Mouse (Mus musculus) retina, postnatal 7 days (tissue): Measurements from ENCODE around the gene Llgl1.
A peak's percentile ranks its signal among the peaks of the same experiment; 100 is the strongest.

ENCODE experiments used
- DNase-seq: peaks from one replicate; pipeline ENCODE4 v3.0.0-alpha.2; 2012; ENCODE audit warnings: low read depth, low spot score

Gene Llgl1

DNA sequence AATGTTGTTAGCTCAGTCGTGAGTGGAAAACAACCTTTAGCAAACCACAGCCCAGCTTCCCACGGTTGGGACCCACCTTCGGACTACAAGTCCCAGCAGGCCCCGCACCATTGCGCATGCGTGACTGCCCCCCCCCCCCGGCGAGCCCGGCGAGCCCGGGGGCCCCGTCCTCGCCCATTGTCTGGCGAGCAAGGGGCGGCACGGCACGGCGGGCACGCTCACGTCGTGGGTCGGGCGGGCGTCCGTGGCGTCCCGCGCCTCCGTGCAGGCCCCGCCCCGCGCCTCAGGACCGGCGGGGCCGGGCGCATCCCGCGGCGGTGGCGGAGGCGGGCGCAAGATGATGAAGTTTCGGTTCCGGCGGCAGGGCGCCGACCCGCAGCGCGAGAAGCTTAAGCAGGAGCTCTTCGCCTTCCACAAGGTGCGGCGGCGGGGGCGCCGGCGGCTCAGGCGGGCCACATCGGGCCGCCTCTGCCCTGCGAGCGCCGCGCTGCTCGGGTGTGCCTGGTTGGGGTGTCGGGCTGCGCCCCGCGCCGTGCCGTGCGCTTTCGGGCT lies at the start of gene Llgl1:
TSS of gene Llgl1 (plus strand) at position 200 of the 552 bp plus-strand sequence.
- peak; percentile 85 for DNase-seq

DNA sequence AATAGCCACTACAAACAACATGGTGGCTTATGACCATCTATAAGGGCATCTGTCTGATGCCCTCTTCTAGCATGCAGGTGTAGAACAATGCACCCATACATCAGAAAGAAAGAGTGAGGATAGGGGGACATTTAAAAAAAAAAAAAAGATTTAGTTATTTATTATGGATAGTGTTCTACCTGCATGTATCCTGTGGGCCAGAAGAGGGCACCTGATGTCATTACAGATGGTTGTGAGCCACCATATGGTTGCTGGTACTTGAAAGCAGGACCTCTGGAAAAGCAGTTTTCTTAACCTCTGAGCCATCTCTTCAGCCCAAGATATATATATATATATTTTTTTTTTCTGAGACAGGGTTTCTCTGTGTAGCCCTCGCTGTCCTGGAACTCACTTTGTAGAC lies 3.4 kb upstream of the Llgl1 start:
- no peak for DNase-seq

DNA sequence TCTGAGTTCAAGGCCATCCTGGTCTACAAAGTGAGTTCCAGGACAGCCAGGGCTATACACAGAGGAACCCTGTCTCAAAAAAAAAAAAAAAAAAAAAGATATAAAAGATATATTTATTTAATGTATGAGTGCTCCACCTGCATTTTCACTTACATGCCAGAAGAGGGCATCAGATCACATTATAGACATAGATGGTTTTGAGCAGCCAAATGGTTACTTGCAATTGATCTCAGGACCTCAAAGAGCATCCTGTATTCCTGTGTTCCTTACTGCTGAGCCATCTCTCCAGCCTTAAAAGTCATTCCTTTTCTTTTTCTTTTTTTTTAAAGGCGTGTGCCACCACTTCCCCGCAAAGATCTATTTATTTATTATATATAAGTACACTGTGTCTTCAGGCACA lies 2.0 kb upstream of the Llgl1 start:
- DNase-seq, result no peak

DNA sequence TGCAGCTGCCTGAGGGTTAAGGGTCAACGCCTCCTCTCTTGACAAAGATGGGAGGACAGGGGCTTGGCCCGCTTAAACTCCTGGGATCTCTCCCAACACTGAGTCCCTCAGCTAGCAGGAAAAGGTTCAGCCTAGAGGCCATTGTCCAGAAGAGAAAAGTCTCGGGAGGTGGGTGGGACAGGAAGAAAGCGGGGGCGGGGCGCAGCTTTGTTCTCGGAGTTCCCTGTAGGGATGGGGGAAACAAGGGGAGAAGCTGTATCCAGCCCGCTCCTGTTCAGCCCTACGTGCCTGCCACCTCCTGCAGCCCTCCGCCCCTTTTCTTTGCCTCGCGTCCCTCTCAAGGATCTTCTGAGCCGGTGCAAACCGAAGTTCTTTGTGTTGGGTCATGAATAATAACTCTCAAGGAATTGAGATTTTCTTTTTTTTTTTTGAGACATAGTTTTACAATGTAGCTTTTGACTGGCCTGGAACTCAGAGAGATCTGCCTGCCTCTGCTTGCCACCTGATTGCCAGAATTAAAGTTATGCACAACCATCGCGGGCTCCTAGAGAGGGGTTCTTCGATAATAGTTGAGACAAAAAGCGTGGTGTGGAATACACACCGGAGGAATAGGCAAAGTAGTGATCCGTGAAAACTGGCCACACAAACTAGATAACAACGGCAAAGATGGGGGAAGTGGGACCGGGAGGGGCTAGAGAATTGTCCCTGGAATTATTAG lies 558 bp upstream of the Llgl1 start:
- no peak for DNase-seq

DNA sequence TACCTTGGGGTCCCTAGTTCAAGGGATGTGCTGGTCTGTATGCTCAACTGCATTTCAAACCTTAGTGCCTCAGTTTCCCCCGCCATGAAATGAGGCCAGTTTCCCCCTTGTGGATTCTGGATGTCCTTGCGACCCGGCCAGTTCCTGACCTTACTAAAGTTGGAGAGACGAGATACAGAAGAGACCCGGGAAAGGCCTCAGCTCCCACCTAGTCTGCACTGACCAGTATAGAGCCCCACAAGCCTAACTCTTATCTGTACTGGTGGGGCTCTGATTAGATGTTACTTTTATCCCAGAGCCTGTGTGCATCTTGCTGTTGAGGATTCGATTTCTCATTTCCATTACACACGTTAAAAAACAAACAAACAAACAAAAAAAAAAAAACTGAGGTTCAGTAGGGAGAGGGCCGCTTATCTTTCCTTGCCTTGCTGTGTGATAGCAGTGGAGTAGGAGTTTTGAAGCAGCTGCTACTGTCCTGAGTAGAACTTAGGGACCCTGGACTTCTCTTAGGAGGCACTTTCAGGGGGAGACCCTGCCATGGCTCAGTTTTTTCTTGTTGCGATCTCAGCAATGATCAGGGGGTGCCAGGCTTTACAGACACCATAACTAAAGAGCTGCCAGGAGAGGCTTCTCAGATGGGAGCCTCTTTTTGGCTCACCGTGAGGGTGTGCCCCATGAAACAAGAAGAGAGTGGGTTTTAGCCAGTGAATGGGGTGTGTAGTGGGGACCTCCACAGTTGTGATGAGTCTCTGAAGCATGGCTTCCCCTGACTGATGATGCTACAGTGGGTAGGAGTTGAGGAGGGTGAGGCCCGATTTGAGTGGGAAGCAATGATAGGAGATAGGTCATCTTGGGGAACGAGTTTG lies 1.0 kb downstream of the Llgl1 start:
- no peak for DNase-seq

DNA sequence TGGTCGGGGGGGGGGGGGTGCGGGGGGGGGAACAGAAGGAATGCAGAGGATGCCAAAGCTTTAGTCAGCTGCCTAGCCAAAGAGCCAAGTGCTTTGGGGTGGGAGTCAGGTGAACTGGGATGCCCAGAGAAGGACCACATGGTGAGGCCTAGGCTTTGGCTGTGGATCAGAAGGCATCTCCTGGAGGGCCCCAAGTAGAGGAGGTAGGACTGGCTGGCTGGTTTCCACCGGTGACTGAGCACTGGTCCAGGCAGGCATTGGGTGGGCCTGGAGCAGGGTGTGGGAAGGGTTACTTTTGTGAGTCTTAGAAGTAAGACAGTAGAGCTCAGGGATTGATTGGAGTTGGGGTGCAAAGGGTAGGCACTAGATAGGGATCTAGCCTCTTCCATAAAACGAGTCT lies 2.1 kb downstream of the Llgl1 start:
- DNase-seq, result no peak

DNA sequence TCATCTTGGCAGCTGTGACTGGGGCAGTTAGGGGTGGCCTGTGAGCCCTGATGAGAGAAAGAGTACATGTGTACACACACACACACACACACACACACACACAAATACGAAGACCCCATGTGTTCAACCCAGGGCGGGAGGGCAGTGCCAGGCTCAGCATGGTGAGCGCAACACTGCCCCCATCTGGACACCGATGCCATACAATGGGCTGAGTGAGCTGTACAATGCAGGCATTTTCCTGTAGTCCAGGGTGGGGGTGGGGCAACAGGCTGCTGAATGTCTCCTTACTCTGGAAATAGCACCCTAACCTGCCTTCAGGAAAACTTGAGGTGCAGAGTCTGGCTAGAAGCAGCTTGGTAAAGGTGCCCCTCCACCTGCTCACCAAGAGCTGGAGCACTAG lies 3.6 kb downstream of the Llgl1 start:
- DNase-seq, result no peak

DNA sequence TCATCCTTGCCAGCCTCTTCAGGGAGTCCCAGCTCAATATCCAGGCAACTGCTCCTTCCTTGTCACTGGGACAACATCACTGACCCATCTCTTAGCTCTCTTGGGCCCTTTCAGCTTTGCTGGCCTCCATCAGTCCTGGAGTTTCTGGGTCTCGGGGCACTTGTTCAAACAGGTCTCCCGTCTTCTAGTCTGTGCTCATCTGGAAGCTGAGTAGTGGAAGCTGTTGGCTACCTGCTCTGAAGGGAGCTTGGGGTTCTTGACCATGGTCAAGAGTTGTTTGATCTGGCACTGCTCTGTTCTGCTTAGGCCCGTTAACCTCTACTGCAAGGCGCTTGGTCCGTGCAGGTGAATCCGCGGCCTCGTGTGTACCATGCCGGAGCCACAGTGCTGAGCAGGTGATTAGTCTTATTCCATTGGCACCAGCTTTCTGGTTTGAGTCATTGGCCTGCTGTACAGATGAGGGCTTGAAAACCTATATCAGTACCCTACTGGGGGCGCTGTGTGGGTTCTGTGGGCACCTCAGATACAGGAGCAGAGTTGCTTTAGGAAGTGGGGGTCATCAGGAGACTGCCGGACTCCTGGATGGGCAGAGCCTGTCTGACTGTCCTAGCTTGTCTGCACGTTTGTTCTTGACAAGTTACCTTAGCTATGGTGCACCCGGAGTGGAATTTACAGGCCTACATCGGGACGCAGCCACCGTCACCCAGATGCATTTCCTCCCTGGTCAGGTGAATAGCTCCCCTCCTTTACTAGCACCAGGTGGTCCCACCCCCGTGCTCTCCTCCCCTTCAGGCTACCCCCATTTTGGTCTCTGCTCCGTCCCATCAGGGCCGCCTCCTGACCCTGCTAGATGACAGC lies 4.7 kb downstream of the Llgl1 start:
- no peak for DNase-seq

DNA sequence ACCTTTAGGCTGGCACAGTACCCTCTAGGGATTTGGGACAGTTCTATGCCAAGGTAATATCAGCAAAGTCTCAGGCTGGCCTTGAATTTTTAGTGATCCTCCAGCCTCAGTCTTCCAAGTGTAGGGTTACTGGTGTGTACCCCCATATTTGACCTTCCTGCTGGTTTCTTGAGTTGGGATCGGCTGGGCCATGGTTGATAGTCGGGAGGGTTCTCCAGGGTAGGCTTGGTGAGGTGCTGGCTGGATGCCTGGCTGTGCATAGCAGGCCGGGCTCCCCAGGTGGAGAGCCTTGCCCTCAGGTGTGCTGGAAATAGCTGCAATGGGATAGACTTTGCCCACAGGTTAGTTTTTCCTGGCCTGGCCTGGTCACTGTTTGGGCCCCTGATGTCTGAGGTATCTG lies 5.7 kb downstream of the Llgl1 start:
- DNase-seq, result no peak

DNA sequence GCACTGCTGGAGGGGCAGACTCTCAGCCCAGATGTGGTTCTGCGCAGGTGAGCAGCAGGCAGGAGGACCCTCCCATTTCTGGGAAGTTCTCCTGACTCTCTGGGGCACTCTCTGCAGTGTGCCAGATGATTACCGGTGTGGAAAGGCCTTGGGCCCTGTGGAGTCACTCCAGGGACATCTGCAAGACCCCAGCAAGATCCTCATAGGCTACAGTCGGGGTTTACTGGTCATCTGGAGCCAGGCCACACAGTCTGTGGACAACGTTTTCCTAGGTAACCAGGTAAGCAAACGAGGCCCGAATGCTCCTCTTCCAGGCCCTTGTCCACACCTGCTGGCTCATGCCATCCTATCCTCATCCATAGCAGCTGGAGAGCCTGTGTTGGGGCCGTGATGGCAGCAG lies 6.6 kb downstream of the Llgl1 start:
- DNase-seq, result no peak

DNA sequence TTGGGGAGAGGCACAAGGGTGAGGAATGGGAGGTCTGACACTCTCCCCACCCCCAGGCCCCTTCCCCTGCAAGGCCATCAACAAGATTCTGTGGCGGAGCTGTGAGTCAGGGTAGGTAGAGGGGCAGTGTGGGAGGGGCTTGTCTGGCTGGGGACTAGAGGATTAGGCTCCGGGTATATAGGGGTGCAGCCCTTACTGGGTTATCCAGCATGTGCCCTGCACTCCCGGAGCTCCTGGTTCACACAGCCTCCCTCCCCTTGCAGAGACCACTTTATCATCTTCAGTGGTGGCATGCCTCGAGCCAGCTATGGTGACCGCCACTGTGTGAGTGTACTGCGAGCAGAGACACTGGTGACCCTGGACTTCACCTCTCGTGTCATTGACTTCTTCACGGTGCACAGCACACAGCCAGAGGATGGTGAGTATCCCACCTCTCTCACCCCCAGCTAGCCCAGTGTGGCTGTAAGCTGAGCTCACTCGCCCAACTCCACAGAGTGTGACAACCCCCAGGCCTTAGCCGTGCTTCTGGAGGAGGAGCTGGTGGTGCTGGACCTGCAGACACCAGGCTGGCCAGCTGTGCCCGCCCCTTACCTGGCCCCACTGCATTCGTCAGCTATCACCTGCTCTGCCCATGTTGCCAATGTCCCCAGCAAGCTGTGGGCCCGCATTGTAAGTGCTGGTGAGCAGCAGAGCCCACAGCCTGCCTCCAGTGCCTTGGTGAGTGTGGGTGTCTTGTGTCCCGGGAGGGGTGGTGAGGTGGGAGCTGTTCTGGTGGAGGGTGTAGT lies 7.4 kb downstream of the Llgl1 start:
- no peak for DNase-seq

DNA sequence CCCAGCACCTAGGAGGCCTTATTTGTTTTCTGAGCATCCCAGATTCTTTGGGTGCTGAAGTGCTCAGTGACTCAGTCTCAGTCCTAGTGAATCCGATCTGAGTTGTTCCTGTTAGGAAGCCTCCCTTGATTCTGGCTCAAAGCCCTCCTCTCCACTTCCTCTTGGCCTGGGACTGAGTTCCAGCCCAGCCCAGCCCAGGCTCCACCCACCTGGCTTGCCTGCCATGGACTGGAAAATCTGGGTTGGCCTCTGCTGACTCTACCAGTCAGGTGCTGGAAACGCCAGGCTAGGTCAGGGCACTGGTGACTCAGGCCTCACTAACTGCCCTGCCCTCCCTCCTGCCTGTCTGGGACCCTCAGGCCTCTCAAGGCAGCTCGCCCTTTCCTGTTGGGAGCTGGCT lies 8.1 kb downstream of the Llgl1 start:
- no peak for DNase-seq

DNA sequence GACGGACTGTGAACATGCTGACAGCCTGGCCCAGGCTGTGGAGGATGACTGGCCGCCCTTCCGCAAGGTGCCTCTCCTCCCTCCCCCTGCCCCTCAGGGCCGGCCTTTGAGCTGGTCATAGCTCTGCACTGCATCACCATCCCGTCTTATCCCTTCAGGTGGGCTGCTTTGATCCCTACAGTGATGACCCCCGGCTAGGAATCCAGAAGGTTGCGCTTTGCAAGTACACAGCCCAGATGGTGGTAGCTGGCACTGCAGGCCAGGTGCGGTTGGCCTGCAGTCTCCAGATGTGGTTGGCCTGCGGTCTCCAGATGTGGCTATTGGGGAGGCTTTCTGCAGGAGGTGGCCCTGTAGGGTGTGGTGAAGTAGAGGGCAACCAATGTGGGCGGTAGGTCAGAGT lies 9.1 kb downstream of the Llgl1 start:
- no peak for DNase-seq

DNA sequence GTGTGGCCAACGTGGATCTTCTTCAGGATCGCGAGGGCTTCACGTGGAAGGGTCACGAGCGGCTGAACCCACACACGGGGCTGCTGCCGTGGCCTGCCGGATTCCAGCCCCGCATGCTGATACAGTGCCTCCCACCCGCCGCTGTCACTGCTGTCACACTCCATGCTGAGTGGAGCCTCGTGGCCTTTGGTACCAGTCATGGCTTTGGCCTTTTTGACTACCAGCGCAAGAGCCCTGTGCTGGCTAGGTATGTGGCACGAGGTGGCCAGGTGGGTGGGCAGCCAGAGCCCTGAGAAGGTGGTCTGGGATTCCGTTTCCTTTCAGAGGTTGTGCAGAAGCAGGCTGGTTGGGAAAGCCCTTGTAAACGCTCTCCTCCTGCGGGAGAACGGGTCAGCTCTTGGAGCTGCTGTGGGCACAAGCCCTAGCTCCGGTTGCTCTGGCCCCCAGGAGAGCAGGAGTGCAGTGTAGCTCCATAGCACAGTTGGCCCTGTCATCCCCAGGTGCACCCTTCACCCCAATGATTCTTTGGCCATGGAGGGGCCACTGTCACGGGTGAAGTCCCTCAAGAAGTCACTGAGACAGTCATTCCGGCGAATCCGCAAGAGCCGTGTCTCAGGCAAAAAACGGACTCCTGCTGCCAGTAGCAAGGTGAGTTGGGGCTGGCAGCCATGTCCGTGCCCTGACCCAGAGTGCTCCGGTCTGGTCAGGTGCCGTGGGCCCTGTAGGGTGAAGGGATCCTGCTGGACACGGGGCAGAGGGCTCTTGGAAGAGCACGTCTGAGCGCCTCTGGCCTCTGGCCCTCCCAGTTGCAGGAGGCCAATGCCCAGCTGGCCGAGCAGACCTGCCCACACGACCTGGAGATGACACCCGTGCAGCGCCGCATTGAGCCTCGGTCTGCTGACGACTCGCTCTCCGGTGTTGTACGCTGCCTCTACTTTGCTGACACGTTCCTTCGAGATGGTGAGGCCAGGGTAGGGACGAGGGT lies 10.2 kb downstream of the Llgl1 start:
- no peak for DNase-seq

DNA sequence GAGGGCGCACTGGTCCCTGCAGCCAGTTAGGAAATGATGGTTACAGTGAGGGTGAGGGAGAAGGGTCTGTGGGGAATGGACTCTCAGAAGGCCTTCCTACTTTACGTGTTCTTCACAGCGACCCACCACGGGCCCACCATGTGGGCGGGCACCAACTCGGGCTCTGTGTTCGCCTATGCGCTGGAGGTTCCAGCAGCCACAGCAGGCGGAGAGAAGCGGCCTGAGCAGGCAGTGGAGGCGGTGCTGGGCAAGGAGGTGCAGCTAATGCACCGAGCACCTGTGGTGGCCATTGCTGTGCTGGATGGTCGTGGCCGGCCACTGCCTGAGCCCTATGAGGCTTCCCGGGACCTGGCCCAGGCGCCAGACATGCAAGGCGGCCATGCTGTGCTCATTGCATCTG lies 11.7 kb downstream of the Llgl1 start:
- DNase-seq, result no peak

DNA sequence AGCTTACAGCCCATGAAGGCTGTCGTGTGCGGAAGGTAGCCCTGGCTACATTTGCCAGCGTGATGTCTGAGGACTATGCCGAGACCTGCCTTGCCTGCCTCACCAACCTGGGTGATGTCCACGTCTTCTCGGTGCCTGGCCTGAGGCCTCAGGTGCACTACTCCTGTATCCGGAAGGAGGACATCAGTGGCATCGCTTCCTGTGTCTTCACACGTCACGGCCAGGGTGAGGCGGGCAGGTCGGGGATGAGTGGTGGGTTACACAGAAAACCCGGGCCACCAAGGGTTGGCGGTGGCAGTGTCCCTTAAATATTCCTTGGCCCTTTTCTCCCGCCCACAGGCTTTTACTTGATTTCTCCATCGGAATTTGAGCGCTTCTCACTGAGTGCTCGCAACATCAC lies 12.5 kb downstream of the Llgl1 start:
- no peak for DNase-seq

DNA sequence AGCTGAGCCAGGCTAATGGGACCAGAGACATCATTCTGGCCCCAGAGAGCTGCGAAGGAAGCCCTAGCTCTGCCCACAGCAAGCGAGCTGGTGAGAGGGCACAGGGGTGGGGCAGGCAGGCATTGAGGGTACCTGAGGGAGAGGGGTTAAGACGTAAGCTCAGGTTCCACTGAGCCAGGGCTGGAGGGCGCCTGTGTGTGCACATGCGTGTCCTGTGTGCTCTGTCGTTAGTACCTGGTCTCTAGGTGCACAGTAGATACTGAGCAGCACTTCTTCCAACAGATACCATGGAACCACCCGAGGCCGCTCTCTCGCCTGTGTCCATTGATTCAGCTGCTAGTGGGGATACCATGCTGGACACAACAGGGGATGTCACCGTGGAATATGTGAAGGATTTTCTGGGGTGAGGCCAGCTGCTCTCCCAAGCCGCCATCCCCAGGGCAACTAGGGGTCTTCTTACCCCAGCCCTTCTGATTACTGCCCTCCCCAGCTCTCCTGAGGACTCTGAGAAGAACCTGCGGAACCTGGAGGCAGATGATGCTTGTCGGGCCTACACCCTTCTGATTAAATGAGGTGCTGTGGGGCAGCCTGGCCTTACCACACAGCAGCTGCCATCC lies 13.2 kb downstream of the Llgl1 start:
- no peak for DNase-seq

DNA sequence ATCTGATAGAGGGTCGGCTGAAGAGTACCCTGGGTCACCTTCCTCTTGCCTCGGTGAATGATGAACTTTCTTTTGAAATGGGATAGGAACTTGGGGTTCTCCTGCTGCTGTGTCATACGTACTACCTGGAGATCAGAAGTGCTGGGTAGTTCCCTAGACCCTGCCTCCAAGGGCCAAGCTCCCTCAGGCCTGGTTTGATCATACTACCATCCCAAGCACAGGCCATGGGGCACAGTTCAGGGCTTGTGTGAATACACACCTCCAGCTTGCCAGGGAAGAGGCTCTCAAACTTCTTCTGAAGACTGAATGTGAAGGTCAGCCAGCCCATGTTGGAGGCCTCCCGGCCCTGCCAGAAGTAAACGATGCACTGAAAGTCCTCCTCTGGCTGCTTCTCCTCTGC lies 16.3 kb downstream of the Llgl1 start:
- no peak for DNase-seq

DNA sequence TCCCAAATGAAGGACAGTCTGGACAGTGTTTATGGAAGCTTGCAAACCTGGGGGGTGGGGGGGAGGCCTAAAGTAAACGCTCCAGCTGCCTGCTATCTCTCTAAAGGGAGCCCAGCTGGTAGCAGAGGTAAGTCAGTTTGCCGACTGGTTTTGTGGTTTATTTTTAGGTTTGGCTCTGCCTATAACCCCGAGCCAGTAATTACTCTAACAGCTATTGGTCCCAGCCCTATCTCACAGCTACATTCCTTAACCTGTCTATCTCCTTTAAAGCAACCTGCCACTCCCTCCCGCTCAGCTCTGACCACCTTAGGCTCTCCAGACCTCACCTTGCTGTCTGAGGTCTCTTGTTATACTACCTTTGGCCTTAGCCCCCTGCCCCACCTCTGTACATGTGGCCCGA lies 19.7 kb downstream of the Llgl1 start:
- no peak for DNase-seq
